Mouse (Mus musculus) spleen, postnatal 4 days (tissue): ENCODE measurements around the gene Olfr1371.

Experiments
- DNase-seq, 2 experiments: peaks; one replicate each; pipeline ENCODE4 v3.0.0; 2022; ENCODE audit warnings: low spot score in 2 of 2

The Olfr1371 gene

DNA sequence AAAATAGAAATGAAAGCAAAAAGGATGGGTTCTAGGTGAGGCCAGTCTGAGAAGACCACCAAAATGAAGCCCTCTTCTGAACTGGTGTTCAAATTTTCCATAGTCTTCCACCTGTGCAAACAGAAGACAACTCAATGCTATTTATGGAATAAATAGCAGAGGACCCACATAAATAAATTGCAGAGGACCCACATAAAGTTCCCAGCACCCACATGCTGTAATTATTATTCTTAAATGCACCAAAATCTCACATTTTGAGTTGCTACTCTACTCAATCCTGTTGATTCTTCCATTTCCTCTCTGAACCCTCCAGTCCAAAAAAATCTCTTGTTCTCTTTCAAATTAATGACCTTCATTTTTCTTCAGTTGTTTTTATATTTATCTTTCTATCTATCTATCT is at the start of gene Olfr1371:
TSS of gene Olfr1371 (minus strand) at position 101 of the 400 bp plus-strand sequence.
- DNase-seq: no peak

DNA sequence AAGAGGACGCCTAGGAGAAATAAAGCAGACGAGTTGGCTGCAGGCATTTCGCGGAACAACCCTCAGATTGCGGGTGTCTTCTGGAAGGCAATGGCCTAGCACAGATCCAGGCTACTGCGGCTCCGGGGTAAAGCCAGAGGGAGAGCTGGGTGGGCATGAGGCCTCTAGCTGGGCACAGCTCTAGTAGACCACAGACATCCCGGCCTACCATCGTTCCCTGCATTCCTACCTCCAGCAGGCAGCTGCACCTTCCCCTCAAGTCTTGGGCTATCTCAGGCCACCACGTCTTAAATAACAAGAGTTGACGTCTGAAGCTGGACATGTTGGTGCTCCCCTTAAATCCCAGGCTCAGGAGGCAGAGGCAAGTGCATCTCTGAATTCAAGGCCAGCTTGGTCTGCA is 48.6 kb upstream of the Olfr1371 start:
- peak in 1 of 2 experiments; percentile 58 for DNase-seq

DNA sequence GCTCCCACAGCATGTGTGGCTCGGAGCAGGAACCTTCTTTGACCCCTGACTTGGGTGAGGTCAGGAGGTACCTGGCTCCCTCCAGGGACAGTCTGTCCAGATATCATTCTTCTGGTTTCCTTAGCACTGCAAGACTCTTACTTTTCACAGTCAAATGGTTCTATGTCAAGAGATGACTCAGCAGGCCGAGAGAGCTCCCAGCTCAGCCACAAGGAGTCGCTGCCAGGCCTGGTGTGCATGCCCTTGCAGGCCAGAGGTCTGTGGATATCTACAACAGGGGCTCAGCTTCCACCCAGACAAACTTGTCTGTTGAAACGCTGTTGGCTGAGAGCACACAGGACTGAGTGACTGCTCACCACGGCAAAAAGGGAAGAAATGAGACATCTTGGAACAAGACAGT is 48.1 kb upstream of the Olfr1371 start:
- peak; percentile 59 to 78 for DNase-seq

DNA sequence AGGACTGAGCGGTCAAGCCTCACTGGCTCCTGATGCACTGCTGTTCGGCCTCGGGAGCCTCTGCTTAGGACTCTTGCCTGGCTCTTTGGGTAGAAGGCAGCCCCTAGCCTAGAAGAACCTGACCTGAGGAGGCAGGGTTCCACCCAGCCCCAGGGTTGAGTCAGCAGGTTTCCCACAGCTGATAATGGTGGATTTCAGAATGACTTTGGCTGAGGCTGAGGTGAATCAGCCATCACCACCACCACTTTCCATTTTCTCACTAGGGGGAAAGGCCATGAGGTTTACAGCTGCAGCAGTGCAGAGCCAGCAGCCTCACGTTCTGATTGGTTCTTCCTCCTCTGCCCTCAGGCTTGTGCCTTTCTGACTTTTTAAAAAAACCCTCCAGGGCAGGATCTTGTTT is 47.1 kb upstream of the Olfr1371 start:
- DNase-seq: no peak

DNA sequence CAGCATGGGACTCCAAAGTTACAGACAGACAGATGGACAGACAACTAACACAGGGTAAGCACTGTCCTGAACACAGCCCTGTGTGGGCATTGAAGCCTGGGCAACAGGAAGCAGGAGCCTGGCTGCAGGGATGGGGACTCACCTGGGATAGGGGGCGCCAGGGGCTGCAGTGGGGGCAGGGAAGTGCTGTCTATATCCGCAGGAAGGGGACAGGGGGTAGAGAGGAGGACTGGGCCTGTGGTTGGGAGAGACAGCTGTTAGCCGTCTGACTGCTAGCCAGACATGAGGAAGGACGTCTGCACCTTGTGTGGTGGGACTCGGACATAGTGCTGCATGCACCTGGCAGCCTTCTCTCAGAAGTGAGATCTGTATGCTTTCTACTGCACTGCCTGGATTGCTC is 44.9 kb upstream of the Olfr1371 start:
- DNase-seq: no peak

DNA sequence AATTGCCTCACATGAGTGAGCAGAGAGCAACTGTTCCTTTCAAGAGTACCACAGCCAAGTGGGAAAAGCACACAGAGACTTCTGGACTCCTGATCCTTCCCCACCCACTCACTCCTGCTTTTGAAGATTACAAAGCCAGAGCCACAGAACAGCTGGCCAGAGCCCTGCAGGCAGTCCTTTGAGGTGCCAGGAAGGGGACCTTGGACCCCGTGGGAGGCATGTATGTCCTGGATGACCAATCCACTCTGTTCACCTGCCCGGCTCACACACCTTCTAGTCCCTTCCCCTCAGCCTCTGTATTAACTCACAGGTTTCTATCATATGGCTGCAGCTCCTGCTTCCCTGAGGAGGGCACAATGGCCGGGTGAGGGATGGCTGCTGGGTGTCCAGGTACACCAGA is 43.6 kb upstream of the Olfr1371 start:
- peak; percentile 10 to 55 for DNase-seq

DNA sequence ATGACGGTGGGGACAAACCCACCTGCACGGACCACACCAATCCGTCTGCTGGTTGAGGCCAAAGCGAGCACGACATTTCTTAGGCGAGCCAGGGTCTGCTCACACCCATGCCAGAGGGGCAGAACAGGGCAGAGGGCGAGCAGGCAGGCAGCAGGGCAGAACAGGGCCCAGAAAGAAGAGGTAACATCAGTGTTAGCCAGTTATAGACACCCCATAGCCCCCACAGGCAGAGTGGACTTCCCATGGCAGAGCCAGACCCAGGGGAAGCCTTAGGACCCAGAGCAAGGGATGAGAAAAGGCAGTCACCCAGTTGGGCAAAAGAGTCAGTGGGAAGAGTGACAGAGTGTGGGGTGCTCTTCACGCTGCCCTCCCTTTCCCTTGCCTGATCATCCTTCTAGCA is 41.3 kb upstream of the Olfr1371 start:
- DNase-seq: peak; percentile 11 to 58

DNA sequence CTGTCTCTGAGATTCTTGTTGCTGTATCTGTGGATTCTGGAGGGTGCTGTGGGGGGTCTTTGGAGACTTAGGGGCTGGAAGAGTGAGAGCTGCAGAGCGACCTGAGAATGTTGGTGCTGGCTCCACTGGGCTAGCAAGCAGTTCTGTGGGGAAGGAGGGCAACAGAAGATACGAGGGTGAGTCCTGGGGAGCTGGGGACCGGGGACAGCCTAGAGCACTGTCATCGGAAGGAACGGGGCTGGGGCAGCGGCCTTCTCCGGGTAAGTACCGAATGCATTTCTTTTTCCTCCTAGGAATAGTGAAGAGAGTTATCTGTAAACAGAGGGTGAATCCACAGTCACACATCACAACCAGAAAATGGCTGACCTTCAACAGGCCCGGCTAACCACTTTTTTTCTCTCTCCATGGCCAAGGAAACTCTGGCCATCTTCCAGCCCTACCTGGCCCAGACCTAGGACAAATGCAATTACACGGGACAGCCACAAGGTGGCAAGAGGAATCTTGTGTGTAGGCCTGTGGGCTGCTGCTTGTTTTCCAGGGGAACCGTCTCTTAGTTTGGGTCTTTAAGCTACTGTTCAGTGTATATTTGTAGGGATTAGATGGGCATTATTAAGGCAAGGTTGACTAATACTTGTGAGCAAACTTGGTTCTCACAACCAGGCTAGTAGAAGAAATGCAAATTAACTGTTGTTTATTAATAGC is 40.0 kb upstream of the Olfr1371 start:
- DNase-seq: peak; percentile 31 to 69

DNA sequence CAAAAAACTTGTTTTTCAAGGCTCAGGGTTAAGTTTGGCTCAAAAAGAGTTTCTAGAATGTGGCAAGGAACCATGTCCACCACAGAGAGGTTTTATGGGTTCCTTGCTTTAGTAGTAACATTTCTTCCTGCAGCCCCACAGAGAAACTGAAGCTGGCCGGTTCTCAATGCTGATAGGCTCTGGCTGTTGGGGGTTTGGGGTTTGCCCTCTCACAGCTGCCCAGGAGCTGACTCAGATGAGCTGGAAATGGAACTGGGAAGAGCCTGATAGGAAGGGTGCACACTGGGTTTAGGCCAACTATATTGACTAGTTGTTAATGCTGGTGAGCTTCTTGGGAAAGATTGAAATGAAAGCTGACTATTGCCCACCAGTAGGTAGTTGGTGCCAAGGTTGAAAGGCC is 38.9 kb upstream of the Olfr1371 start:
- DNase-seq: peak in 1 of 2 experiments; percentile 10

DNA sequence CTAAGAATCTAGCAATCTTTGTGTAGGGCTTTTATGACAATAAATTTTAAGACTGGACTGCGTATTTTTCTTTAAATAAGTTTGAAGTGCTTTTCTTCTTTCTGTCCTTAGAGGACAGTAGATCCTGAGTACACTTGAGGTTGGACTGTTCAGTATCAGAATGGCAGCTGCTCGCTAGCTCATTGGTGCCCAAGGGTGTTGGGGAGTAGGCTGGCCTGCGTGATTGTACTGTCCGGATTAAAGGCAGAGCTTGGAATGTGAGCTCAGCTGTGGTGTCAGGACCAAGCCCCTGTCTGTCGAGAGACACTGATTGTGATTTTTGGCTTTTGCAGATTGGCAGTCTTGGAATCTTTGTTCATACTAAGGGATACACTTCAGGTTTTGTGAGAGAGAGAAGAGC is 38.0 kb upstream of the Olfr1371 start:
- no peak for DNase-seq

DNA sequence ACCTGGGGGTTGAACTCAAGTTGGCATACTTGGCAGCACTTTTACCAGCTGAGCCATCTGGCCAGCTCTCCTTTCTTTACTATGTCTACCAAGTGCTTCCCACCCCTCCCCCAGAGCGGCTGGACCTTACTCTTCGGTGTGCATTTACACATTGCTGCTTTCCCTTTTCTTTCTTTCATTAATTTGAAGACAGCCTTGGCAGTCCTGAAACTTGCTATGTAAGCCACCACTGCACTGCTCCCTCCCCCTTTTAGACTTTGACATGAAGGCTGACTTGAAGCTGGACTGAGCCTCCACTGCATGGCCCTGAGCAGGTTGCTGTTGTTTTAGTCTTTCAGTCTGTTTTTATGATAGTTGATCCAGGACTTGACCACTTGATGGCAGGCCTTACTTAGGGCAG is 35.7 kb upstream of the Olfr1371 start:
- no peak for DNase-seq

DNA sequence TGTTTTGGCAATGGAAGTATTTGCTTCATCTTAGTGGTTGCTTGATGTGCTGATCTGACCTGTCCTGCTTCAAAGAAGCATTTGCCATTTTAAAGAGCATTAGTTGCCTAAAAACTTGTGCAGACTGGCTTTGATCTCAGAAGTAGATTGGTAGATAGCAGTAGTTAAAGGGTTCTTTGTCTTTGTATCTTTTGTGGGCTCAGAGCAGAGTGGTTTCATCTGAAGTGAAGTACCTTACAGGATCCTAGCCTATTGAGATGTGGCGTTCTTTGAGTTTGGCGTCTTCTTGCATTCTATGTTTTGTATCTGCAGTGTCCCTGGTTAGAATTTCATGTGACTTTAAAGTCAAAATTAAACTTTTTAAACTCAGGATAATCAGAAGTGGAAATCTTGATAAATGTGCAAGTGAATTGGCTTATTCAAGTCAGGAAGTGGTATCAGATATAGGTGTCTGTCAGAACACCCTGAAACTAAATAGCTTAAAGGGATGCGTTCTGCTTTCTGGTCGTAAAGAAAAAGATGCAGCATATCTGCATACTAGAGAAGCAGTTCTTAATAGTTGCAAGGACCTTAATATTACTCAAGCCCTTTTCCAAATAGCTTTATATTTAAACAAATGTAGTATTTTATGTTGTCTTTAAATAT is 27.2 kb upstream of the Olfr1371 start:
- no peak for DNase-seq

DNA sequence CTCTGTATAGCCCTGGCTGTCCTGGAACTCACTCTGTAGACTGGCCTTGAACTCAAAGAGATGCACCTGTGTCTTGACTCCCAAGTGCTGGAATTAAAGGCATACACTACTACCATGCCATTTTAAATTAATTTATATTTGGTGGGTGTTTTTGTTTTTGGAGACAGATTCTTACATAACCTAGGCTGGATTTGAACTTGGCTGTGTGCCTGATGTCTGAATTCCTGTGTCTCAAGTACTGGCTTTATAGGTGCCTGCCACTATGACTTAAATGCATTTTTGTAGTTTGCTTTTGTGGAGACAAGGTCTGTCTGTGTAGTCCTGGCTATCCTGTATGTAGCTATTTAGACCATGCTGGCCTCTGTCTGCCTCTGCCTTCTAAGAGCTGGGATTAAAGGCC is 20.7 kb upstream of the Olfr1371 start:
- DNase-seq: no peak

DNA sequence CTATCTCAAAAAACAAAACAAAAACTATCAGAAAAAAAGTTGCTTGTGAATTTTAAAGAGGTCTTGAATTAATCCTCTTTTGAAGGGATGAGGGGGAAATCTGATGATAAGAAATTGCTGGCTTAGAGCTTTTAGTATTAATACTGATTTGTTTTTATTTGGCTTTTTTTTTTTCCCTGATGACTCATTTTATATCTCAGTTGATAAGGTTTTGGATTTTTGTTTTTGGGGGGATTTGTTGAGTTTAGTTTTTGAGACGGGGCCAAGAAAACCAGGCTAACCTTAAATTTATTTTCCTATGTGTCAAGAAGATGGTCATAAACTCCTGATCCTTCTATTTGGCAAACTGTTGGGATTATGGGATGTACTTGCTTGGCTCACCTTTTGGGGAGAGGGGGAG is 20.1 kb upstream of the Olfr1371 start:
- DNase-seq: no peak

DNA sequence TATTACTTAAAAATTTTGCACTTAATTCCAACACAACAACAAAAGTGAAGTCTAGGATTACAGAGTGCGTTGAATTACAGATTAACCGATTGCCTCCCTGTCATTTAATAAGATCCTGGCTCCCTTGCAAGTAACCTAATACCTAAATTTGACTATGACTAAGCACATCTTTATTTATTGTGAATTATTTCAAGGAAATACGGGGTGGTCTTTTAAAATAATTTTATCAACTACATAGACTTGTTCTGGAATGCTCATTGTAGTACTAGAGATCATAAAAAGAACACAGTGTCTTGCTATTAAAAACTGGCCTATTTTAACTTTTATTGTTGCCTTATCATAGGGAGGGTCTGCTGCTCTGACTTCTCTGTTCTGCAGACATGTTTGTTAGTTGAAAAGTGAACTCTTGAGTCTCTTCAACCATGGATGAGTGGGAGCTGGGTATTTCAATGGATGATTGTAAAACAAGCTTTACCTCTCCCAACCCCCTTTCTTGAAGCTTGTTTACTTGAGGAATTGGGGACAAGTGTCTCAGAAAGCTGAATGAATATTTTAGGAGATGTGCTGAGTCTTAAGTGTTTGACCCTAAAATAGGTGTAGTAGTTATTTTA is 19.4 kb upstream of the Olfr1371 start:
- peak in 1 of 2 experiments; percentile 7 for DNase-seq

DNA sequence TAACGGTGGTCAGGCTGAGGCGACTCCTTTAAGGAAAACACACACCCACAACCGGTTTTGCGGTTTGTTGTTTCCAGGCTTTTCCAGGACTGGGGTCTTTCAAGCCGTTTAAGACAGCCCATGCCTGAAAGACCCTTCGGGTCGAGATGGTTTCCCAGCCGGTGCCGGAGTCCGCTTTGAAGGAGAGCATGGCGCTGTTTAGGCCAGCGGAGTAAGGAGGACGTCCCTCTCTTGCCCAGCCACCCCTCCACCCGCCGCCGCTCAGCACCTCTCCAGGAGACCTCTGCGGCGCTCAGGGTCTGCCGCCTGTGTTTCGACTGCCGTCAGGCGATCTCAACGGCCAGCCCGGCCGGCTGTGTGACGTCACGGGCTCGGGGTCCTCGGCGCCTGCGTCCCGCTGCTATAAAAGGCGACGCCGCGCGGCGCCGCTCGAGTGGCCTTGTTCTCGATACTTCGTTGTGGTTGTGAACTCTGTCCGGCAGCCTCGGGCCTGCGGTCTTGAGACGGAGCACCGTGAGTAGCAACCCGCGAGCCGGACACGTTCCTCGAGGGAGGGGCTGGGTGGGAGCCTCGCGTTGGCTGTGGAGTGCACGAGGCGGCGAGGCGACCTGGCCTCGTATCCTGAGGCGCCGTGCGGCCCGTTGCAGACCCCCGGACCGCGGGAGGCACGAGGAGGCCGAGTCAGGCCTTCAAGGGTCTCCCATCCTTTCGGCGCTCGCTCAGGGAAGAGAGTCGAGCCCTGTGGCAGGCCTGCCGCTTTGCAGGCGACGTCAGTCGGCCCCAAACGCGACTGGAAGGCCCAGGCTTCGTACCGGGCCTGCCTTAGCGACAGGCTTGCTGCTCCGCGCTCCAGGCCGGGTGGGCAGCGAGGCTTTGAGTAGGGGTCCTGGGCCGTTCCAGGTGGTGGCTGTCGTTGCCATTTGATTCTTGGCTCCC is 18.1 kb upstream of the Olfr1371 start, which contains the start of gene Skp1a:
TSS of gene Skp1a (plus strand) at position 390 of the 936 bp plus-strand sequence.
- peak; percentile 95 to 99 for DNase-seq

DNA sequence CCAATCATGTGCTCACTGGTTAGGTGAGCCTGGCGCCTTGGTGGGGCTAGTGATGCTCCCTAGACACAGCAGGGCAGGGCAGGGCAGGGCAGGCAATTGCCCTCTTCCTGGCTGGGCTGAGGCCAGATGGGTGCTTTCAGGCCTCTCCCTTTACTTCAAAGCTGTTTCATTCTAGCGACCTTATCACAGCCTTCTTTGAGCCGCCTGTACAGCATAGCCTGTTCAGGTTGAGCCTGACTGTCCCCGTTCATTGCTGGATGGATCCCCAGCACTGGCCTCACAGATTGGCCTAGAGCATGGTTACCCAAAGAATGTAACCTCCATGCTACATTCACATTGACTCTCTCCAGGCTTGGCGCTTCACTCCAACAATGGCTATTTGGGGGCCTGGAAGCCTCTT is 16.9 kb upstream of the Olfr1371 start:
- DNase-seq: peak in 1 of 2 experiments; percentile 61

DNA sequence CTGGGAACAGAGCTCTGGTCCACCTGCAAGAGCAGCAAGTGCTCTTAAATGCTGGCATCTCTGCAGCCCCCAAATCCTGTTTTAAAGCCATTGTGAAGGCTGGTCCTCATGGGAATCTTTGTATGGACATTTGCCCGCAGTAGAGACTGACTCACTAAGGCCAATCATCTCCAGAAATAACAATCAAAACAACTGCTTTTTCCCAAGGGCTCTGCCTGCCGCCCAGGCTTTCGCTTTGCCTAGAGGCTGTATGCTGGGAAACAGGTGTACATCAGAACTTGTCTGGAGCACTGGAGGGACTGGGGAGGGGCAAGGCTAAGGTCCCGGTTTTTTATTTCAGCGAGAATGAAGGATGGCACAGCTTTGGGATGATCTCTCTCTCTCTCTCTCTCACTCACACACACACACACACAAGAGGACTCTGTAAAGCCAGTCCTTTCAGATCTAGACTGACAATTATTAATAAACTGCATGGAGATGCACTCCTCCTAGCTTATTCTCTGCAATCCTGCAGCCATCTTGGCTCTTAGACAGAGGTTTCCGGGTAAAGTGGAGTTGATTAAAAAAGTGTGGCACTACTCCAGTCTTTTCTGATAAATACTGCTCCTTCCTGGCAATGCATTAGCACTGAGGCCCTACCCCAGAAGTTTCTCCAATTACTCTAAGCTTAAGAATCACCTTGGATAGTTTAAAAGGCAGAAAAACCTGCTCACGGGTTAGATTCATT is 15.1 kb upstream of the Olfr1371 start:
- no peak for DNase-seq

DNA sequence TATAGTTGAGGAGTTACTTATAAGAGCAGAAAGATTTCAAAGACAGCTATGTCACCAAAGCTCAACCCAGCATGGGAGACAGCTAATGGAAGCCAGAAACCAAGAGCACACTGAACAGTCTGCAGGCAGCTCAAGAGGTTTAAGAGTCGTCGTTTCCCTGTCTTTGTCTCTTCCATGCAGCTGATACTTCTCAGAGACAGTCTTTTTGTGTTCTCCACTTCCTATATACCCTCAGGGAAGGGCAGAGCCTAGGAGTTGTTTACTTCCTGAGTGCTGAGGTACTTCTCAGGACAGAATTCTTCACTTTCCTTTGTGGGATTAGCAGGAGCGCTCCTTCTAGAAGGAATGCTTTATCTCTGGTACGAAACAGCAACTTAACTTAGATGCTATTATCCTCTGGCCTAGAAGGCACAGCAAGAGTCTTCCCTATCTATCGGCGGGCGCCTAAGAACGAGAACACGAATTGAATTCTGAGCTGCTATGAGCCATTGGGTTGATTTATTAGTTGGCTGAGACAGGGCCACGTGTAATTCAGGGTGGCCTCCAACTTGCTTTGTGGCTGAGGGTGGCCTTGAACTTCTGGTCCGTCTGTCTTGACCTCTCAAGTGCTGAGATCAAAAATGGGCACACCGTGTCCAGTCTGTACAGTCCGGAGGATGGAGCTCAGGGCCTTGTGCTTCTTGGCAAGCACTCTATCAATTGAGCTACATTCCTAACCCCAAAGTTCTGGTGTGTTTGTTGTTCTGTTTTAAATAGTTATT is 13.9 kb upstream of the Olfr1371 start:
- DNase-seq: no peak

DNA sequence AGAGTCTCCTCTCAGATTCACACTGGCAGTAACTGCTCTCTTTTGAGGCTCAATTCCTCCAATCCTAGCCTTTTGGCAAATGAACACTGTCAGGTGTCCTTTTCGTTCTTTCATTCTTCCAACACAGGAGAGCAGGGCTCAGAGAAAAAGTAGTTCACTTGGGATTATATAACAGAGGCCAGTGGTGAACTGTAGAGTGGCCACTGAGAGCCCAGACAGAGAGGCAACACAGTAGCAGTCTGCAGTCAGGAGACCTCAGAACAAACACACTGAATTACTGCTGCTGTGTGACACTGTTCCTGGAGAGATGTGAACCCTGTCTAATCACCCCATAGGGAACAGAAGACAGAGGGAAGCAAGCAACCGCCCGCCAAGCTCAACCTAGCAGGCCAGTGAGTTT is 13.3 kb upstream of the Olfr1371 start:
- DNase-seq: no peak
